Mouse (Mus musculus) hindbrain, embryonic 10.5 days (tissue): ENCODE results near the gene Fxyd2. TPM values are rescaled to one million over a fixed set of nuclear protein-coding genes. Genes with fewer than 3 reads are reported as not detected.

Experiments used
- DNase-seq: peaks from one replicate; pipeline ENCODE4 v3.0.0-alpha.2; 2017; ENCODE audit warnings: low spot score
- H3K27ac ChIP-seq: fragments of 300-500 bp; sonication (generic); 2 replicates; pipeline ENCODE4 v1.5.1; 2016; ENCODE audit warnings: mild to moderate bottlenecking, moderate library complexity
- H3K27me3 ChIP-seq: fragments of 300-500 bp; sonication (generic); 2 replicates; pipeline ENCODE4 v1.6.1; 2016; ENCODE audit warnings: mild to moderate bottlenecking; ENCODE audit not compliant: poor library complexity, insufficient read depth, severe bottlenecking
- H3K36me3 ChIP-seq: fragments of 300-500 bp; sonication (generic); 2 replicates; pipeline ENCODE4 v1.6.1; 2016; ENCODE audit warnings: mild to moderate bottlenecking, moderate library complexity
- H3K4me1 ChIP-seq: fragments of 300-500 bp; sonication (generic); replicated peaks from 2 replicates; pipeline ENCODE4 v1.6.1; 2016; ENCODE audit warnings: mild to moderate bottlenecking
- H3K4me3 ChIP-seq: fragments of 300-500 bp; sonication (generic); 2 replicates; pipeline ENCODE4 v1.5.1; 2016; ENCODE audit warnings: mild to moderate bottlenecking, moderate library complexity
- H3K9me3 ChIP-seq: fragments of 300-500 bp; sonication (generic); 2 replicates; pipeline ENCODE4 v1.6.1; 2016; ENCODE audit warnings: mild to moderate bottlenecking, moderate library complexity
- WGBS: fragments of 180-500 bp; shearing (Covaris S2); methylation state at CpG from one replicate; pipeline ENCODE4 v1.1.7; 2016; 5-methylcytosine and 5-hydroxymethylcytosine counted together
- polyA plus RNA-seq: library from polyadenylated mRNA; unstranded; fragments of >200 nt; fragmentation: Nextera tagmentation; extraction: Ambion mirVana; gene quantifications from 2 replicates; pipeline ENCODE4 v1.2.1, GENCODE M21; 2016

Fxyd2 gene
- polyA plus RNA-seq, result 0.93 and 1.1 TPM in 2 replicates

DNA sequence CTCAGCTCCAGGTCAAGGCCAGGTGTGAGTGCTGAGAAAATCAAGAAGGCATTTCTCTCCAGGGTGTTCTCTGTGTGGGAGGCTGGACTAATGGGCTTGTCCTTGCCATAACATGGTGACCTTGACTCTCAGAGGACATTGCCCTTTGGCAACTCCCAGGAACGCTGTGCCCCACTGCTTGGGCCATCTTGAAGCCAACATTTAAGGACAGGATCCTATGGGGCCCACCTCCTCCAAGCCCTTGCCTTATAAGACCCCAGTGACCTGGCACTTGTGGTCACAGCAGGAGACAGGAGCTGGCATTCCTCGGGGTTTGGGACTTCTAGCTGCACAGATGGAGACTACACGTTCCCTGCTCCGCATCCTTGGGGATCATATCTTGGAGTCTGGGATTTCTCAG lies at the start of gene Fxyd2:
Gene Fxyd2 (plus strand): TSS at position 236 of the 400 bp plus-strand sequence.
- Histone ChIP-seq H3K4me3 (no peak within 1 kb of the TSS), H3K27me3 (peaks cover 12% of the 10 kb centered on the region), H3K4me1 (peaks cover 8% of the 10 kb centered on the region; the same call in 1 of the 2 replicates), H3K36me3 (peaks cover 21% of the 10 kb centered on the region), H3K9me3 (no peaks in the 10 kb centered on the region), H3K27ac (no peak within 1 kb of the TSS)
- DNase-seq, result no peak
- WGBS, result 74% methylated on average over 4 of the region's 4 CpGs

DNA sequence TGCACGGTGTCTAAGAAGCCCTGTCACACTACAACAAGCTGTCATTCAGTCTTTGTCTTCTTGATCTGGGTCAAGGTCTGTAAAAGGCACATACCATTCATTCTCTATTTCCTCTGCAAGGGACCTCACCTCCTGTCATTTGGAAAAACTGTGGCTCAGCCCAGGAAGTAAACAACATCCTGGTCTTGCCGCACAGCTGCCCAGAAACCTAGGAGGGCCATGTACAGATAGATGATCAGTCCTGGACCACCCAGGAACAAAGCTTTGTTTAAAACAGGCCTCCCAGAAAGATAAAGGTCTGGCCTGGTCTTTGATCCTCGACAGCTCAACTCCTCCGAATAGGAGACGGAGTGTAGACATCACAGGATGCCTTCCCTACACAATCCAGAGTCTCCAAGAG lies 49.6 kb upstream of the Fxyd2 start:
- Histone ChIP-seq H3K4me1 (0 out of 2 replicates have a peak, but pooled peaks cover 9% of the 10 kb centered on the region), H3K4me3 (no peak overlapping the region), H3K36me3 (no peaks in the 10 kb centered on the region), H3K9me3 (no peaks in the 10 kb centered on the region), H3K27me3 (no peaks in the 10 kb centered on the region), H3K27ac (no peak overlapping the region)
- no peak for DNase-seq
- 47% methylated on average over 5 of the region's 5 CpGs for WGBS

DNA sequence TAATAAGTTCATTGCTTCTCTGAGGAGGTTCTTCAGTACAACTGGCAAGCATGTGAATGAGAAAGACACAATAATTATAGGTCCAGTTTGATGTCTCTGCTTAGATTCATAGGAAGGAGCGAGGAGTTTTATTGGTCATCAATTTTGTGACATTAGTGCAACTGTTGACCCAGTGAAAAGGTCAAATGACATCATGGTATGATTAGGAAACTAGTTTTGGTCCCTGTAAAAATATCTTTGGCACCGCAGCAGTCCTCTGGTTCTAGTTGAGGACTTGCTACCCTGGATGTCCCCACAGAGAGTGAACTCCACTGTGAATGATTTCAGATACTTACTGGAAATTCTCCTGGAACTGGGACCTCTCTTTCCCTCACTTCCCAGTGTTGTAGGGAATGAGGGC lies 44.3 kb upstream of the Fxyd2 start:
- H3K4me1 ChIP-seq, result no peaks in the 10 kb centered on the region
- no peak overlapping the region for H3K27ac ChIP-seq
- H3K4me3 ChIP-seq, result no peak overlapping the region
- H3K27me3 ChIP-seq, result no peaks in the 10 kb centered on the region
- no peaks in the 10 kb centered on the region for H3K9me3 ChIP-seq
- H3K36me3 ChIP-seq, result no peaks in the 10 kb centered on the region
- DNase-seq, result no peak
- whole genome bisulfite sequencing, result 85% methylated on average over 2 of the region's 2 CpGs

DNA sequence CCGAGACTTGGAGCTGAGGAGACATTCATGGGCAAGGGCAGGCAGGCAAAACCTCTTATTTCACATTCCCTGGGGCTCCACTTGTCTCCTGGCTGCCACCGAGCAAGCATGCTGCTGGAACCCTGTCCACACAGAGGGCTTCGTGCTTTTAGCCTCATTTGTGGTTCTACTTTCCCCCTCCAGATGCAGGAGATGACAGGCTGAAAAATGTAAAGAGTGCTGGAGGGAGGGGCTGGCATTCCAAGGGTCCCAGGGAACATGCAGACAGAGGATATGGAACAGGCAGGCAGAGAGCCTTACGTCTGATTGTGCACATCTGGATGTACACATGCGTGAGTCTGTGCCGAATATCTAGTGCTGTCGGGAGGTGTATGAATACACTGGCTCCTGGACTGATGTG lies 41.1 kb upstream of the Fxyd2 start:
- no peak for DNase-seq
- 80% methylated on average over 7 of the region's 7 CpGs for WGBS
- Histone ChIP-seq H3K27me3 (no peaks in the 10 kb centered on the region), H3K9me3 (no peaks in the 10 kb centered on the region), H3K4me3 (no peak overlapping the region), H3K4me1 (no peaks in the 10 kb centered on the region), H3K27ac (no peak overlapping the region), H3K36me3 (no peaks in the 10 kb centered on the region)

DNA sequence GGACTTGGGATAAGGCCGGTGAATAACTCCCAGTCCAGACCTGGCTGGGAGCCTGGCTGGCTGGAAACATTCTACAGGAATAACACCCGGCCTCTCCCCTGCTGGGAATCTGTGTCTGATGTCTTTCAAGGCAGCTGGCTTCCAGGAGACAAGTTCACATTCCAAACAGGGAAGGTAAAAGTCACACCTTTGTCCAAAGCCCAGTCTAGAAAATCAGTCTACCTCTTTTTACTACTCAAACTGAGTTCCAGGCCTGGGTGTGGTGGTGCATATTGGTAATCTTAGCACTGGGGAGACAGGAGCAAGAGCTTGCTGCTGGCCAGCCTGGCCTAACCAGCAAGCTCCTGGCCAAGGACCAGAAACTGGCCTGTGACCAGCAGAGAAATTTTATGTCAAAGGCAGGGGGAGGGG lies 37.4 kb upstream of the Fxyd2 start:
- DNase-seq, result no peak
- Histone ChIP-seq H3K36me3 (no peaks in the 10 kb centered on the region), H3K27ac (no peak overlapping the region), H3K4me3 (no peak overlapping the region), H3K27me3 (0 out of 2 replicates have a peak, but pooled peaks cover 4% of the 10 kb centered on the region), H3K4me1 (peaks cover 9% of the 10 kb centered on the region; the same call in 1 of the 2 replicates), H3K9me3 (no peaks in the 10 kb centered on the region)
- WGBS, result 38% methylated on average over 2 of the region's 2 CpGs

DNA sequence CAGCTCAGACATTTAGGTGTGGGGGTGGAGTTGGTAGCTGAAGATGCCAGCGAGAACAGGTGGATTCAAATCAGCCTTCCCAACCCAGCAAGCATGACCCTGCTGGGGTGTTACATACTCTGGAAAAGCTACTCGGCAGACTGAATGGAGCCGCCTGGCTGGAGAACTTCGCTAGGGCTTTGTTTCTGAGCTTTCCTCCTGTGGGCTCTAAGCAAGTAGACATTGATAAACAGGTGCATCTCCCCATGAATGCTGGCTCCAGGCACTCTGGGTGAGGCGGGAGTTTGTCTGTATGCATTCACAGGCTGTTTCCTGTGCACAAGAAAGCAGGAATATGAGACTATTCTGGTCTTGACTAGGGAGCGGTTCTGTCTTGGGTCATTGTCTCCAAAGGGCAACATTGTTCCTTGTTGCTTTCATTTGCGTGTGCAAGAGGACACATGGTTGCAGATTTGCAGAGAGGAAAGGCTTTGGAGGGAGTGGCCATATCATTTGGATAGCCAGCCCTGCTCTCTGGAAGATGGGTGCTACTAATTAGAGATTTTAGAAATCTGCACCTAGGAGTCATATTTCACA lies 35.7 kb upstream of the Fxyd2 start:
- WGBS, result 51% methylated on average over 7 of the region's 7 CpGs
- Histone ChIP-seq H3K27ac (no peak overlapping the region), H3K36me3 (no peaks in the 10 kb centered on the region), H3K4me3 (no peak overlapping the region), H3K27me3 (peaks cover 14% of the 10 kb centered on the region), H3K9me3 (no peaks in the 10 kb centered on the region), H3K4me1 (peaks cover 9% of the 10 kb centered on the region)
- DNase-seq, result no peak

DNA sequence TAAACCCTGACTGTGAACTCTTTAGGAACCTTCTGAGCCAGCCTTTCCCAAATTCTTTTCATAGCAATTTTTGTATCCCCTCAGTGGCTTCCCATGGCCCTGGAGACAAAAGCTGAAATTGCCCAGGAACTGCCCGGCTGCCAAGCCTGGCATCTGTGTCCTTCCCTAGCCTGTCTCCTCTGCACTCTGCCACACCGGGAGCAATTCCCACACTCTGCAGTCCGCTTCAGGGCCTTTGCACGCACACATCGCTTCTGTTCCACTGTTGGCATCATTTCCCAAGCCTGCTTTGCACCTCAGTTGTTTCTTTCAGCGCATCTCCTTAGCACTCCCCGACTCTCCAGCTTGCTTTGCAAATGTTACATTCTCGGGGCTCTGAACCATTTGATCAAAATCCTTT lies 31.8 kb upstream of the Fxyd2 start:
- Histone ChIP-seq H3K27me3 (peaks cover 22% of the 10 kb centered on the region), H3K9me3 (no peaks in the 10 kb centered on the region), H3K27ac (no peak overlapping the region), H3K4me3 (no peak overlapping the region), H3K4me1 (peaks cover 43% of the 10 kb centered on the region), H3K36me3 (peaks cover 3% of the 10 kb centered on the region; the same call in 1 of the 2 replicates)
- DNase-seq, result no peak
- 68% methylated on average over 8 of the region's 8 CpGs for WGBS

DNA sequence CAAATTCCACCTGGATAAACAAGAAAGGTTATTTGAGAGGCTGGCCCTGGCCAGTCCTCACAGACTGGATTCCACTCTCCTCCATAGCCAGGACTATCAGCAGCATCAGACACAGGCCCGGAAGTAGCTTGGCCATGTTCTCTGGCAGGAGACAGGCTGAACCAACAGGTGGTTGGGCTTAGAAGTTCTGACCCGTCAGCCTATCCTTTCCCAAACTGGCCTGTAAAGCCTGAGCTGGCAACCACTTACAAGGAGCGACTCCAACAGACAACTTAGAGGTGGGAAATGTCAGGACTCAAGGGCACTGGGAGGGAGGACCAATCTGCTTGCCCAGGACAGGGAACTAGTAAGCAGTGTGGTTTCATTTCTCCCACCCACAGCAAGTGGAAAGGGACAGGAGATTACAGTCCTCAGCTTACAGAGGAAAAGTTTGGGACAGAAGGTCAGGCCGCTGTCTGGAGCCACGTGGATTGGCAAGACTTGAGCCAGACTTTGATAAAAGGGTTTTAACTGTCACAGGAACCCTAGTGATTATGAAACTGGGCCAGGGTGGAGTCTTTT lies 31.0 kb upstream of the Fxyd2 start:
- peaks cover 9% of the 10 kb centered on the region; the same call in 1 of the 2 replicates for H3K36me3 ChIP-seq
- peaks cover 22% of the 10 kb centered on the region for H3K27me3 ChIP-seq
- H3K9me3 ChIP-seq, result no peaks in the 10 kb centered on the region
- H3K4me3 ChIP-seq, result no peak overlapping the region
- peaks cover 50% of the 10 kb centered on the region for H3K4me1 ChIP-seq
- WGBS, result 66% methylated on average over 5 of the region's 5 CpGs
- no peak overlapping the region for H3K27ac ChIP-seq
- no peak for DNase-seq

DNA sequence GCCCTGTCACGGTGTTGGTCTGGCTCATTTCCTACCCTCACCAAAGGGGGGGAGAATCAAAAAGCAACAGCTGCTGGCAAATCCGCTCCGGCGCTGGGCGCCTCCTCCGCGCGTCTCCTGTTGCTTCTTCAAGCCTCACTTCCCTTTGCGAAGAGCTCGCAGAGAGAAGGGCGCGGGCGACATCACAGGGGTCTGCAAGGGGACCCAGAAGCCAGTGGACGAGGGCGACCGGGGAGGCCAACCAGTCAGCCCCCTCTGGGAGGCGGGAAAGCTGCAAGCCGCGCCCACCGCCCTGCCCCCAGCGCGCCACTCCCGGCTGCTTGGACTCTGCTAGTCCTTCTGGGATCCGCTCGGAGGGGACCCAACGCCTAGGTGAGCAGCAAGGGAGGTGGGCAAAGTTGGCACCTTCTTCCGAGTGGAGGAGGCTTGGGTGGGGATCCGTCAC lies 29.3 kb upstream of the Fxyd2 start, which contains the start of gene Fxyd6:
Gene Fxyd6 (plus strand): TSS at position 69 of the 445 bp plus-strand sequence.
- peak; percentile 84 for DNase-seq
- Histone ChIP-seq H3K4me3 (peak within 1 kb of the TSS; percentile 82), H3K4me1 (peaks cover 49% of the 10 kb centered on the region), H3K27me3 (peaks cover 22% of the 10 kb centered on the region), H3K27ac (peak within 1 kb of the TSS; percentile 93), H3K36me3 (peaks cover 26% of the 10 kb centered on the region), H3K9me3 (no peaks in the 10 kb centered on the region)
- WGBS, result under 1% methylated on average over 28 of the region's 28 CpGs

DNA sequence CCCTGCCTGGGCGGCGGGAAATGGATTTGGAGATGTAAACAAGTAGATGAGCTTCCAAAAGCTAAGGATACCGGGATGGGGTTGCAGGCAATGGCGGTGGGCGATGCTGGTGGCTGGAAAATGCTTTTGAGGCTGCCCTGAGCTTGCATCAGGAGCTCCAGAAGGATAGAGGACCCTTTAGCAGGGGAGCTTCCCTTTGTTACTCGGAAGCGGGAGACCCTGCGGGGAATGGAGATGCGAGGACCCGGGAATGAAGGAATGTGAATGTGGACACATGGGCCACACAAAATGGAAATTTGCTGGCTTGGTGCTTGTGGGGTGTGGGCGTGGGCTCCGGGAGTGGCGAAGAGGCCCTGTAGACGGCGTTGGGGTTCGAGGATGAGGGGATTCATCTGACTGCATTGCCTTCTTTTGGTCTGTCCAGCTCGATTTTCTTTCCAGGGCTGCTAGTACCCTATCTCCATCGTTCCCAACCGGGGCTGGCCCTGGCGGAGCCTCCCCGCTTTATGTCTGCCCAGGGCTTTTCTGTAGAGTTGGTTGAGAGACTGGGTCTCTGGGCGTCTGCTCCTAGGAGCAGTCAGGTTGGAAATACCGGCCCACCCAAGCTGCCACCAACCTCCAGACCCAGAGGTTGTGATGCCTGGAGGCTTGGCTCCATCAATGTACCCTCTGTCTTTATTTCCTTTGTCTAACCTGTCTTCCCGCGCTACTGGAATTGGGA lies 28.7 kb upstream of the Fxyd2 start:
- DNase-seq, result no peak
- Histone ChIP-seq H3K4me1 (peaks cover 49% of the 10 kb centered on the region), H3K9me3 (no peaks in the 10 kb centered on the region), H3K27me3 (peaks cover 22% of the 10 kb centered on the region), H3K27ac (peak overlapping the region; percentile 93), H3K4me3 (peak overlapping the region; percentile 82), H3K36me3 (peaks cover 32% of the 10 kb centered on the region)
- WGBS, result 4% methylated on average over 25 of the region's 25 CpGs

DNA sequence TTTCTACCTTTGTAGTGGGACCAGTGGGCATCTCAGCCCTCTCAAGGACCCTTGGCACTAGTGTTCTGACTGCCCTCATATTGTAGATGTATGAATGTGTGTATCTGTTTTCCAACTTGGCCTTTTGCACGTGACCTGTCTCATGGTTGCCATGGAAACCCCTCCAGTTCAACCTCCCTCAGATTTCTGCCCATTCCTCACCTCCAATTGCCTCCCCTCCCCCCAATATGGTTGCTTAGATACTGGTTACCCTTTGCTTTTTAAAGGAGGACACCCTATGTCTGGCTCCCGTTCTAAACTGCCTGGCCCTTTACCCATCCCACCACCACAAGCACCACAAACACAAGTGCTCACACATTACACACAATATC lies 28.1 kb upstream of the Fxyd2 start:
- Histone ChIP-seq H3K27me3 (peaks cover 22% of the 10 kb centered on the region), H3K36me3 (peaks cover 38% of the 10 kb centered on the region), H3K4me3 (peak overlapping the region; percentile 82), H3K4me1 (peaks cover 45% of the 10 kb centered on the region), H3K27ac (peak overlapping the region; percentile 93), H3K9me3 (no peaks in the 10 kb centered on the region)
- WGBS, result 12% methylated on average over 2 of the region's 2 CpGs
- peak; percentile 43 for DNase-seq

DNA sequence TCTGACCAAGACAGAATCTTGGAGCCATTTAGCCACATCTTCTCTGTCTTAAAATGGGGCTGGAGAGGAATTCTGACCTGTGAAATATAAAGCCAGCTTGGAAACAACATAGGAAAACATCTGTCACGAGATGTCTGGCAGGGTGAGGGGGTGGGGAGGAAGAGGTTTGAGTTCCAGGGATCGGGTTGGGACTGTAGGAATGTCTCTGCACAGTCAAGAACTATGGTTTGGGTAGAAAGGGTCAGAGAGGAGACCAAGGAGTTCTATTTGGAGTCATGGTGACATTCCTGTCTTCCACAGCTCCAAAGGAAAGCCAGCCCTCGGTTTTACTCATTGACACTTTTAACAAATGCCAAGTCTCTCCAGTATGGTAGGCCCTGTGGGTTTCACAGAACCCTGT lies 25.6 kb upstream of the Fxyd2 start:
- no peak overlapping the region for H3K27ac ChIP-seq
- peaks cover 7% of the 10 kb centered on the region for H3K27me3 ChIP-seq
- no peak for DNase-seq
- H3K36me3 ChIP-seq, result peaks cover 55% of the 10 kb centered on the region
- H3K9me3 ChIP-seq, result no peaks in the 10 kb centered on the region
- no peak overlapping the region for H3K4me3 ChIP-seq
- H3K4me1 ChIP-seq, result peaks cover 52% of the 10 kb centered on the region
- 77% methylated on average over 3 of the region's 3 CpGs for WGBS

DNA sequence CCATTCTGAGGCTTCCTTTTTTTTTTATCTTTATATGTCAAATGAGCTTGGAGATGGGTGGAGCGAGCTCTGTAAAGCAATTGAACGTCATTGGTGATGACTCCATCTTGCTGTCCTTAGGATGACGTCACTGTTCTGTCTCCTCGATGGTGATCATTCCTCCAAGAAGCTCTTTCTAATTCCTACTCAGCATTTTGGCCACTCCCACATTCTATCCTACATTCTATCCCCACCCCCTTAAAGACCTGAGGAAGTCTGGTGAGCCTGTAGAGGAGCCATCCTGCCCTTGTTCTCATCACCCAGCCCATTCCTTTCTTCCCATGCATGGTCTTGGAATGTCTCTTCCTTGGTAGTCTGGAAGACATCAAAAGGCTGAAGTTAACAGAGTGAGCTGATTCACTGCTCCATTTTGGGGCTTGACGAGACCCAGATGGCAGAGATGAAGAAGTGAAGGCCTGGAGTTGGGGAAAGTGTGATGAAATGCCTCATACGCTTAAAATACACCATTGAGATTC lies 24.4 kb upstream of the Fxyd2 start:
- H3K4me1 ChIP-seq, result peaks cover 50% of the 10 kb centered on the region
- no peaks in the 10 kb centered on the region for H3K27me3 ChIP-seq
- WGBS, result 93% methylated on average over 6 of the region's 6 CpGs
- no peak overlapping the region for H3K4me3 ChIP-seq
- no peak for DNase-seq
- H3K27ac ChIP-seq, result no peak overlapping the region
- peaks cover 58% of the 10 kb centered on the region for H3K36me3 ChIP-seq
- no peaks in the 10 kb centered on the region for H3K9me3 ChIP-seq
